Mouse (Mus musculus): ENCODE results near the gene Smndc1. TPM values are rescaled to one million over a fixed set of nuclear protein-coding genes. Genes with fewer than 3 reads are reported as not detected.
"Not testable (repeated sequence)": the region's sequence is repeated elsewhere in the genome, so short reads cannot be mapped to it uniquely, and the experiment has no call there.

Smndc1 gene
- polyA plus RNA-seq, 1 experiment from 2014 or later = 35.9 TPM

GRCm38 (mm10) chr19:53404837-53405356 lies 14.5 kb upstream of the Smndc1 start:
- no peak for ATAC-seq (ENCODE audit: insufficient read depth, low FRiP score)
- WGBS = 79% methylated on average over 18 of the region's 18 CpGs
- Histone ChIP-seq H3K27ac (ENCODE audit: low read length) (no peak overlapping the region), H3K9ac (ENCODE audit: low read length) (no peak overlapping the region), H3K9me3 (replicated peaks; ENCODE audit: control insufficient read depth, low read length) (no peaks in the 10 kb centered on the region), H3K27me3 (ENCODE audit: control insufficient read depth, insufficient read depth, low read length) (no peaks in the 10 kb centered on the region), H3K36me3 (ENCODE audit: control insufficient read depth, insufficient read depth, low read length) (no peaks in the 10 kb centered on the region), H3K4me1 (ENCODE audit: control insufficient read depth, insufficient read depth, low read length) (no peaks in the 10 kb centered on the region), H3K4me3 (replicated peaks; ENCODE audit: low read length) (no peak overlapping the region), H3K4me2 (ENCODE audit: low read depth, low read length) (no peak overlapping the region)

GRCm38 (mm10) chr19:53404219-53404836 lies 13.9 kb upstream of the Smndc1 start:
- Histone ChIP-seq H3K4me2 (ENCODE audit: low read depth, low read length) (no peak overlapping the region), H3K4me1 (ENCODE audit: control insufficient read depth, insufficient read depth, low read length) (no peaks in the 10 kb centered on the region), H3K36me3 (ENCODE audit: control insufficient read depth, insufficient read depth, low read length) (no peaks in the 10 kb centered on the region), H3K27me3 (ENCODE audit: control insufficient read depth, insufficient read depth, low read length) (no peaks in the 10 kb centered on the region), H3K9me3 (replicated peaks; ENCODE audit: control insufficient read depth, low read length) (no peaks in the 10 kb centered on the region), H3K9ac (ENCODE audit: low read length) (no peak overlapping the region), H3K4me3 (replicated peaks; ENCODE audit: low read length) (no peak overlapping the region), H3K27ac (ENCODE audit: low read length) (no peak overlapping the region)
- no peak for ATAC-seq (ENCODE audit: insufficient read depth, low FRiP score)
- WGBS = 79% methylated on average over 10 of the region's 10 CpGs

GRCm38 (mm10) chr19:53402741-53403432 lies 12.5 kb upstream of the Smndc1 start:
- Histone ChIP-seq H3K4me1 (ENCODE audit: control insufficient read depth, insufficient read depth, low read length) (no peaks in the 10 kb centered on the region), H3K4me3 (replicated peaks; ENCODE audit: low read length) (no peak overlapping the region), H3K9ac (ENCODE audit: low read length) (no peak overlapping the region), H3K27me3 (ENCODE audit: control insufficient read depth, insufficient read depth, low read length) (no peaks in the 10 kb centered on the region), H3K36me3 (ENCODE audit: control insufficient read depth, insufficient read depth, low read length) (no peaks in the 10 kb centered on the region), H3K9me3 (replicated peaks; ENCODE audit: control insufficient read depth, low read length) (no peaks in the 10 kb centered on the region), H3K4me2 (ENCODE audit: low read depth, low read length) (no peak overlapping the region), H3K27ac (ENCODE audit: low read length) (no peak overlapping the region)
- WGBS = 56% methylated on average over 12 of the region's 12 CpGs
- ATAC-seq (ENCODE audit: insufficient read depth, low FRiP score) = no peak

DNA sequence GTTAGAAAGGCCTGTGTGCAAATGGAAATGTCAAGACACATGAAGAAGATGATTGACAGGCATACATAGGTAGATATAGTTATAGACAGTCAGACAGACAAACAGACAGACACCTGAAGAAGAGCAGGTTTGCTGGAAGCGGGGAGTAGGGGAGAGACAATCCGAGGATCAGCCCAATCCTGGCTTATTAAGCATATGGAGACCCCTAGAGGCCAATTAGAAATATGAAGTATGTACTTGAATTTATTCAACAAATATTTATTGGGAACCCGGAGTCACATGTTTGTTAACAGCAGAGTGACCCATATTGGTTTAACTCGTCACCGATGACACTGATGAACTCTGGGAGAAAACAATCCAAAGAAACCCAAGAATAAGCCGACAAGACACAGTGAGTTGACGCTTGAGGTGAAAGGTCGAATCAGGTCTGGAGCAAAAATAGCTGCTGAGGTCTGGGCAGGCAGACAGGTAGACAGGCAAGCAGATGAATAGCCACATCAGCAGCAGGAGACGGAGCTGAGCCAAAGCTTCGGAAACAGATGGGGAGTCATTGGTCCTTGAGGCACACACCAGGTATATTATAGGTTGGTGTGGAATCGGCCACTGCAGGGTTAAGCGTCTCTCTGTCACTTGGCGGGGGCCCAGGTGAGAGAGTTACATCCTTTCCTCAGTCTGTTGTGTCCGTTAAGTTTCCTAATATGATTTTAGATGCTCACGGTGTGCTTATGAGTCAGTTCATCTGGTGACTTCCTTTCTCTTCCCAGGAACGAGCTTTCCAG lies 10.1 kb upstream of the Smndc1 start:
- no peak overlapping the region for H3K27ac ChIP-seq (ENCODE audit: low read length)
- ATAC-seq (ENCODE audit: insufficient read depth, low FRiP score) = no peak
- no peaks in the 10 kb centered on the region for H3K27me3 ChIP-seq (ENCODE audit: control insufficient read depth, insufficient read depth, low read length)
- 77% methylated on average over 16 of the region's 16 CpGs for WGBS
- H3K4me2 ChIP-seq (ENCODE audit: low read depth, low read length) = no peak overlapping the region
- H3K4me3 ChIP-seq (replicated peaks; ENCODE audit: low read length) = no peak overlapping the region
- H3K9me3 ChIP-seq (replicated peaks; ENCODE audit: control insufficient read depth, low read length) = no peaks in the 10 kb centered on the region
- no peaks in the 10 kb centered on the region for H3K4me1 ChIP-seq (ENCODE audit: control insufficient read depth, insufficient read depth, low read length)
- no peaks in the 10 kb centered on the region for H3K36me3 ChIP-seq (ENCODE audit: control insufficient read depth, insufficient read depth, low read length)
- H3K9ac ChIP-seq (ENCODE audit: low read length) = no peak overlapping the region

DNA sequence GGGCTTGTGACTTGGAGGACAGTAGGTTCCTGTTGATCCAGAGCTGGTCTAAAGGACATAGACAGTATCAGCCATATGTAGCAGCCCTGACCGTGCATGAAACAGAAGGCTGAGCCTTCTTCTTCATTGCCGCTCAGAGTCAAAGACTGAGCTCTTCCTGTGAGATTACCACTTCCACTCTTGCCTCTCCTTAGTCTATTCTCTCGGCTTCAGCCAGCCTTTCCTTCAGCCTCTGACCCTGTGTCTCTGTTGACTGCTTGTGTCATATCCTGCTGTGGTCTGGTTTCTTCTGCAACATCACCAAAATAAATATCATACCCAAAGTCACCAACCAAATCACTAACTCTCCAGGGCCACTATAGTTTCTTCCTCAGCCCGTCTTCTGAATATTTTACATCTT lies 8.8 kb upstream of the Smndc1 start:
- Histone ChIP-seq H3K9me3 (replicated peaks; ENCODE audit: control insufficient read depth, low read length) (no peaks in the 10 kb centered on the region), H3K27ac (ENCODE audit: low read length) (no peak overlapping the region), H3K4me3 (replicated peaks; ENCODE audit: low read length) (no peak overlapping the region), H3K4me1 (ENCODE audit: control insufficient read depth, insufficient read depth, low read length) (no peaks in the 10 kb centered on the region), H3K4me2 (ENCODE audit: low read depth, low read length) (no peak overlapping the region), H3K9ac (ENCODE audit: low read length) (no peak overlapping the region), H3K36me3 (ENCODE audit: control insufficient read depth, insufficient read depth, low read length) (no peaks in the 10 kb centered on the region), H3K27me3 (ENCODE audit: control insufficient read depth, insufficient read depth, low read length) (no peaks in the 10 kb centered on the region)
- no peak for ATAC-seq (ENCODE audit: insufficient read depth, low FRiP score)
- 81% methylated on average over 4 of the region's 4 CpGs for WGBS

- H3K9me3 ChIP-seq (replicated peaks; ENCODE audit: control insufficient read depth, low read length) = no peaks in the 10 kb centered on the region
- no peak overlapping the region for H3K4me2 ChIP-seq (ENCODE audit: low read depth, low read length)
- no peak overlapping the region for H3K9ac ChIP-seq (ENCODE audit: low read length)
- H3K27me3 ChIP-seq (ENCODE audit: control insufficient read depth, insufficient read depth, low read length) = no peaks in the 10 kb centered on the region
- H3K36me3 ChIP-seq (ENCODE audit: control insufficient read depth, insufficient read depth, low read length) = no peaks in the 10 kb centered on the region
- H3K4me1 ChIP-seq (ENCODE audit: control insufficient read depth, insufficient read depth, low read length) = 0 out of 2 replicates have a peak, but pooled peaks cover 2% of the 10 kb centered on the region
- no peak overlapping the region for H3K27ac ChIP-seq (ENCODE audit: low read length)
- no peak for ATAC-seq (ENCODE audit: insufficient read depth, low FRiP score)
- WGBS = 76% methylated on average over 12 of the region's 12 CpGs
- no peak overlapping the region for H3K4me3 ChIP-seq (replicated peaks; ENCODE audit: low read length)
Observed at GRCm38 (mm10) chr19:53397451-53398233, 7.3 kb upstream of the Smndc1 start.

DNA sequence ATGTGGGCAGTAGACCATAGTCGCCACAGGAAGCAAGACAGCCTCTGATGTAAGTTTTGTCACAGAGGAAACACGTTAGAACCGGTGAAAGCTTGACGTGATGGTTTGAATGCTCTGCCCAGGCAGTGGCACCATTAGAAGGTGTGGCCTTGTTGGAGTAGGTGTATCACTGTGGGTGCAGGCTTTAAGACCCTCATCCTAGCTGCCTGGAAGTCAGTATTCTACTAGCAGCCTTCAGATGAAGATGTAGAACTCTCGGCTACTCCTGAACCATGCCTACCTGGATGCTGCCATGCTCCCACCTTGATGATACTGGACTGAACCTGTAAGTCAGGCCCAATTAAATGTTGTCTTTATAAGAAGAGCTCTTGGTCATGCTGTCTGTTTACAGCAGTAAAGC lies 5.4 kb upstream of the Smndc1 start:
- H3K9me3 ChIP-seq (replicated peaks; ENCODE audit: control insufficient read depth, low read length); H3K4me3 ChIP-seq (replicated peaks; ENCODE audit: low read length); H3K36me3 ChIP-seq (ENCODE audit: control insufficient read depth, insufficient read depth, low read length); H3K27ac ChIP-seq (ENCODE audit: low read length); H3K4me1 ChIP-seq (ENCODE audit: control insufficient read depth, insufficient read depth, low read length); H3K4me2 ChIP-seq (ENCODE audit: low read depth, low read length); H3K9ac ChIP-seq (ENCODE audit: low read length); H3K27me3 ChIP-seq (ENCODE audit: control insufficient read depth, insufficient read depth, low read length); ATAC-seq (ENCODE audit: insufficient read depth, low FRiP score): not testable (repeated sequence)
- 58% methylated on average over 5 of the region's 5 CpGs for WGBS

GRCm38 (mm10) chr19:53394956-53395355 lies 4.6 kb upstream of the Smndc1 start:
- H3K9me3 ChIP-seq (replicated peaks; ENCODE audit: control insufficient read depth, low read length); H3K4me2 ChIP-seq (ENCODE audit: low read depth, low read length); H3K4me3 ChIP-seq (replicated peaks; ENCODE audit: low read length); H3K9ac ChIP-seq (ENCODE audit: low read length); ATAC-seq (ENCODE audit: insufficient read depth, low FRiP score); H3K27me3 ChIP-seq (ENCODE audit: control insufficient read depth, insufficient read depth, low read length); H3K27ac ChIP-seq (ENCODE audit: low read length); H3K36me3 ChIP-seq (ENCODE audit: control insufficient read depth, insufficient read depth, low read length); H3K4me1 ChIP-seq (ENCODE audit: control insufficient read depth, insufficient read depth, low read length): not testable (repeated sequence)
- 57% methylated on average over 3 of the region's 3 CpGs for WGBS

Data from stomach, embryonic 16.5 days (tissue).